Mouse (Mus musculus): ENCODE measurements around the gene Tomm34. TPM values are rescaled to one million over a fixed set of nuclear protein-coding genes. Genes with fewer than 3 reads are reported as not detected.

Tomm34 gene
- polyA plus RNA-seq, 1 experiment from 2014 or later, result 25.0 TPM

- Histone ChIP-seq H3K27ac (ENCODE audit: low read depth, low read length) (no peak overlapping the region), H3K4me2 (replicated peaks; ENCODE audit: low read depth) (no peak overlapping the region), H3K27me3 (replicated peaks; ENCODE audit: control insufficient read depth, insufficient read depth, low read length) (no peaks in the 10 kb centered on the region), H3K9ac (ENCODE audit: low read depth, low read length) (no peak overlapping the region), H3K4me3 (ENCODE audit: low read depth, low read length) (no peak overlapping the region), H3K9me3 (ENCODE audit: control insufficient read depth) (no peaks in the 10 kb centered on the region), H3K36me3 (ENCODE audit: control insufficient read depth, insufficient read depth) (peaks cover 42% of the 10 kb centered on the region), H3K4me1 (replicated peaks; ENCODE audit: control insufficient read depth, insufficient read depth, low read length) (no peaks in the 10 kb centered on the region)
- no peak for TF ChIP-seq CTCF (IDR thresholded peaks at IDR 0.05; ENCODE audit: low read depth)
- no peak for ATAC-seq
- WGBS, result 96% methylated on average over 10 of the region's 10 CpGs
Observed at GRCm38 (mm10) chr2:164081577-164081976, 10.6 kb upstream of the Tomm34 start.

GRCm38 (mm10) chr2:164079488-164079887, 8.5 kb upstream of the Tomm34 start:
- no peak overlapping the region for H3K9ac ChIP-seq (ENCODE audit: low read depth, low read length)
- H3K4me2 ChIP-seq (replicated peaks; ENCODE audit: low read depth), result no peak overlapping the region
- H3K9me3 ChIP-seq (ENCODE audit: control insufficient read depth), result no peaks in the 10 kb centered on the region
- no peak for ATAC-seq
- H3K27me3 ChIP-seq (replicated peaks; ENCODE audit: control insufficient read depth, insufficient read depth, low read length), result no peaks in the 10 kb centered on the region
- 76% methylated on average over 6 of the region's 6 CpGs for WGBS
- H3K4me1 ChIP-seq (replicated peaks; ENCODE audit: control insufficient read depth, insufficient read depth, low read length), result no peaks in the 10 kb centered on the region; the same call in 1 of the 2 replicates
- no peak for TF ChIP-seq CTCF (IDR thresholded peaks at IDR 0.05; ENCODE audit: low read depth)
- H3K4me3 ChIP-seq (ENCODE audit: low read depth, low read length), result no peak overlapping the region
- peaks cover 36% of the 10 kb centered on the region for H3K36me3 ChIP-seq (ENCODE audit: control insufficient read depth, insufficient read depth)
- H3K27ac ChIP-seq (ENCODE audit: low read depth, low read length), result no peak overlapping the region

- Histone ChIP-seq H3K4me3 (ENCODE audit: low read depth, low read length) (no peak overlapping the region), H3K9ac (ENCODE audit: low read depth, low read length) (no peak overlapping the region), H3K36me3 (ENCODE audit: control insufficient read depth, insufficient read depth) (peaks cover 20% of the 10 kb centered on the region), H3K9me3 (ENCODE audit: control insufficient read depth) (no peaks in the 10 kb centered on the region), H3K4me1 (replicated peaks; ENCODE audit: control insufficient read depth, insufficient read depth, low read length) (no peaks in the 10 kb centered on the region; the same call in 1 of the 2 replicates), H3K27ac (ENCODE audit: low read depth, low read length) (no peak overlapping the region), H3K27me3 (replicated peaks; ENCODE audit: control insufficient read depth, insufficient read depth, low read length) (no peaks in the 10 kb centered on the region), H3K4me2 (replicated peaks; ENCODE audit: low read depth) (no peak overlapping the region)
- no peak for TF ChIP-seq CTCF (IDR thresholded peaks at IDR 0.05; ENCODE audit: low read depth)
- no peak for ATAC-seq
- WGBS, result 75% methylated on average over 5 of the region's 5 CpGs
Observed at GRCm38 (mm10) chr2:164077875-164078274, 6.9 kb upstream of the Tomm34 start.

GRCm38 (mm10) chr2:164076874-164077425, 6.0 kb upstream of the Tomm34 start:
- no peaks in the 10 kb centered on the region for H3K9me3 ChIP-seq (ENCODE audit: control insufficient read depth)
- H3K4me1 ChIP-seq (replicated peaks; ENCODE audit: control insufficient read depth, insufficient read depth, low read length), result no peaks in the 10 kb centered on the region; the same call in 1 of the 2 replicates
- peaks cover 12% of the 10 kb centered on the region for H3K36me3 ChIP-seq (ENCODE audit: control insufficient read depth, insufficient read depth)
- H3K4me2 ChIP-seq (replicated peaks; ENCODE audit: low read depth), result no peak overlapping the region
- H3K27ac ChIP-seq (ENCODE audit: low read depth, low read length), result no peak overlapping the region
- ATAC-seq, result no peak
- WGBS, result 88% methylated on average over 8 of the region's 8 CpGs
- no peaks in the 10 kb centered on the region for H3K27me3 ChIP-seq (replicated peaks; ENCODE audit: control insufficient read depth, insufficient read depth, low read length)
- no peak overlapping the region for H3K4me3 ChIP-seq (ENCODE audit: low read depth, low read length)
- H3K9ac ChIP-seq (ENCODE audit: low read depth, low read length), result no peak overlapping the region
- no peak for TF ChIP-seq CTCF (IDR thresholded peaks at IDR 0.05; ENCODE audit: low read depth)

GRCm38 (mm10) chr2:164075088-164075487, 4.1 kb upstream of the Tomm34 start:
- H3K27me3 ChIP-seq (replicated peaks; ENCODE audit: control insufficient read depth, insufficient read depth, low read length), result no peaks in the 10 kb centered on the region
- no peaks in the 10 kb centered on the region; the same call in 1 of the 2 replicates for H3K4me1 ChIP-seq (replicated peaks; ENCODE audit: control insufficient read depth, insufficient read depth, low read length)
- H3K9me3 ChIP-seq (ENCODE audit: control insufficient read depth), result no peaks in the 10 kb centered on the region
- H3K4me2 ChIP-seq (replicated peaks; ENCODE audit: low read depth), result peak overlapping the region; percentile 84
- no peaks in the 10 kb centered on the region for H3K36me3 ChIP-seq (ENCODE audit: control insufficient read depth, insufficient read depth)
- ATAC-seq, result no peak
- H3K9ac ChIP-seq (ENCODE audit: low read depth, low read length), result peak overlapping the region; percentile 61; the same call in 1 of the 2 replicates
- H3K27ac ChIP-seq (ENCODE audit: low read depth, low read length), result no peak overlapping the region
- H3K4me3 ChIP-seq (ENCODE audit: low read depth, low read length), result peak overlapping the region; percentile 92
- 23% methylated on average over 5 of the region's 5 CpGs for WGBS
- no peak for TF ChIP-seq CTCF (IDR thresholded peaks at IDR 0.05; ENCODE audit: low read depth)

GRCm38 (mm10) chr2:164073918-164074578, 3.1 kb upstream of the Tomm34 start:
- under 1% methylated on average over 48 of the region's 48 CpGs for WGBS

More at GRCm38 (mm10) chr2:164073918-164074578, 3.1 kb upstream of the Tomm34 start:
- Histone ChIP-seq H3K4me2 (replicated peaks; ENCODE audit: low read depth) (peak overlapping the region; percentile 84), H3K4me3 (ENCODE audit: low read depth, low read length) (peak overlapping the region; percentile 92), H3K27me3 (replicated peaks; ENCODE audit: control insufficient read depth, insufficient read depth, low read length) (no peaks in the 10 kb centered on the region), H3K9me3 (ENCODE audit: control insufficient read depth) (no peaks in the 10 kb centered on the region), H3K9ac (ENCODE audit: low read depth, low read length) (peak overlapping the region; percentile 61), H3K27ac (ENCODE audit: low read depth, low read length) (peak overlapping the region; percentile 50), H3K4me1 (replicated peaks; ENCODE audit: control insufficient read depth, insufficient read depth, low read length) (no peaks in the 10 kb centered on the region; the same call in 1 of the 2 replicates), H3K36me3 (ENCODE audit: control insufficient read depth, insufficient read depth) (no peaks in the 10 kb centered on the region)
- peak; percentile 91 for TF ChIP-seq CTCF (IDR thresholded peaks at IDR 0.05; ENCODE audit: low read depth)
- peak; percentile 85 for ATAC-seq

Data from intestine, postnatal 0 days (tissue).